Mouse (Mus musculus) liver, embryonic 14.5 days (tissue): ENCODE data around the gene Nfam1.

Source experiments
- CTCF ChIP-seq: IDR thresholded peaks from 2 replicates; pipeline ENCODE4 v1.5.1; 2016; ENCODE audit warnings: antibody characterized with exemption, low read depth, control low read depth
- EP300 ChIP-seq: IDR thresholded peaks from 2 replicates; pipeline ENCODE4 v1.6.1; 2016; ENCODE audit warnings: antibody characterized with exemption, low read depth

- no peak for TF ChIP-seq EP300
- no peak for TF ChIP-seq CTCF
Measured at GRCm38 (mm10) chr15:82992911-82993310, 40.2 kb downstream of the Nfam1 start.
